Mouse (Mus musculus): ENCODE results near the gene Klhl8.

DNA sequence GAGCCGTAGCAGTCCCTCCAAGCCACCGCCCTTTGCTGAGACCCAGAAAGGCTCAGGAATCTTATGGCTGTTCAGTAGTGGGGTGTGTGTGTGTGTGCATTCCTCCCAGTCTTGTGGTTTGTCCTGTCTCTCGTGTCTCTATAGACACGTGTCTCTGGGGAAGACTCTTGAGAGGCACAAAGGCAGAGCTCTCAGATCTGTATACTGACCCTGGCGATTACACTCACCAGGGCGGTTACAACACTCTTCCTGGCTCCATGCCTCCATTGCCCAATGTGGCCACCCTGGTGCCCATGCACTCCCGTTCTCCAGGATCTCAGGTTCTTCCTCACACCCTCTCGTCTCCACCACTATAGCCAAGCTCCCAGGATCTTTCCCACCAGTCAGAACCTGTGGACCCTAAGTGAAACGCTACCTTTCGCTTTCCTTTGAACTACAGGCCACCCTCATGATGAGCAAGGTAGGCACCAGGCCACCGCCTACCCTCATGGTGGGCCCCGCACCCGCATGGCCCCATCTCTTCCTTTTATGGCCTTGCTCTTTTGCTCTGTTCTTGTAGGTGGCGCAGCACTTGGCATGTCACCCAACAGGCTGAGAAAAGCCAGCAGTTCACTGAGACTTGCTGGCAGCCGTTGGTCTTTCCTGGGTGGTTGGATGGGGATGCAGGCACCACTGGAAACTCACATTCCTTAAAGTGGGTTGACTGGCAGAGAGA is 72.4 kb downstream of the Klhl8 start:
- no peak for TF ChIP-seq CTCF (IDR thresholded peaks at IDR 0.05; ENCODE audit: control insufficient read depth, insufficient read depth, low read length)
- no peak for TF ChIP-seq POLR2A (IDR thresholded peaks at IDR 0.05; ENCODE audit: borderline replicate concordance, control insufficient read depth, low read depth, low read length)
